Mouse (Mus musculus): ENCODE data around the gene Cpt1b. TPM values are rescaled to one million over a fixed set of nuclear protein-coding genes. Genes with fewer than 3 reads are reported as not detected.

The Cpt1b gene
- total and polyA plus RNA-seq, 3 experiments: 0.92 to 2.0 TPM; not detected in 1

DNA sequence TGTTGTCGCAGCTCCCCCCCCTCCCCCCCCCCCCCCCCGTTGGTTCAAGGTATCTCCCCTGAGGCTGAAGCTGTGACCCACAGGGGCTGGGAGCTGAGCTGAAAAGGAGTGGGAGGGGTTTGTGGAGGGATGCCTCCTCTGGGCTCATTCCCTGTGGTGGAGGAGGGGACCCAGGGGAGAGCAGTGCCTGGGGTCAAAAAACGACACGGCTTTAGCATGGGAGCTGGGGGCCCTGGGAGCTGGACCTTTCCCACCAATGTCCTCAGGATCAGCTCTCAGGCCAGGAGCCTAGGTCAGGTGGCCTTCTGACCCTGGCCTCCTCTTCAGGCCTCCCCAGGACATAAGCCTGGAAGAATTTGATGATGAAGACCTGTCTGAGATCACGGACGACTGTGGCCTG lies 29.2 kb upstream of the Cpt1b start:
- H3K36me3 ChIP-seq (ENCODE audit: control insufficient read depth in 1 of 2, insufficient read depth in 2 of 2, low read length in 2 of 2): no peaks in the 10 kb centered on the region
- H3K27ac ChIP-seq (ENCODE audit: control insufficient read depth, low read depth, low read length): no peak overlapping the region
- no peak for DNase-seq (ENCODE audit: low read depth, low spot score)
- no peak overlapping the region for H3K9ac ChIP-seq (ENCODE audit: control insufficient read depth, low read depth, low read length, poor library complexity, severe bottlenecking)
- H3K79me2 ChIP-seq (ENCODE audit: control insufficient read depth, insufficient read depth, low read length, poor library complexity): no peaks in the 10 kb centered on the region
- H3K9me3 ChIP-seq (replicated peaks; ENCODE audit: insufficient read depth, low read length): no peaks in the 10 kb centered on the region
- peaks cover 2% of the 10 kb centered on the region in 2 experiments; a peak in 2 of 4 replicates for H3K27me3 ChIP-seq (ENCODE audit: control insufficient read depth in 1 of 2, insufficient read depth in 2 of 2, low read length in 2 of 2)
- H3K4me3 ChIP-seq (ENCODE audit: control insufficient read depth in 1 of 2, insufficient read depth in 1 of 2, low read depth in 2 of 2, low read length in 2 of 2): no peak overlapping the region
- no peak for TF ChIP-seq EP300 (IDR thresholded peaks at IDR 0.05; ENCODE audit: low read depth in 1 of 2, low read length in 2 of 2)
- TF ChIP-seq NRF1 (IDR thresholded peaks at IDR 0.05; ENCODE audit: insufficient read depth, low read depth, low read length, poor library complexity, severe bottlenecking): no peak
- no peak for TF ChIP-seq POLR2AphosphoS5 (IDR thresholded peaks at IDR 0.05; ENCODE audit: borderline replicate concordance, low read depth, low read length)
- no peak for TF ChIP-seq RAD21 (IDR thresholded peaks at IDR 0.05; ENCODE audit: low read depth, low read length)
- TF ChIP-seq TBP (IDR thresholded peaks at IDR 0.05; ENCODE audit: low read depth, low read length): no peak
- TF ChIP-seq BHLHE40 (IDR thresholded peaks at IDR 0.05; ENCODE audit: borderline replicate concordance, low read depth, low read length): no peak
- TF ChIP-seq RCOR1 (IDR thresholded peaks at IDR 0.05; ENCODE audit: low read depth, low read length): no peak
- no peak for TF ChIP-seq ZKSCAN1 (IDR thresholded peaks at IDR 0.05; ENCODE audit: low read depth, low read length)
- TF ChIP-seq ETS1 (IDR thresholded peaks at IDR 0.05; ENCODE audit: low read depth, low read length): no peak
- TF ChIP-seq MEF2A (IDR thresholded peaks at IDR 0.05; ENCODE audit: extremely low read depth, insufficient replicate concordance, low read depth, low read length, poor library complexity, severe bottlenecking): no peak
- no peak for TF ChIP-seq ZC3H11A (IDR thresholded peaks at IDR 0.05; ENCODE audit: low read depth, low read length)
- no peak for TF ChIP-seq ZMIZ1 (IDR thresholded peaks at IDR 0.05; ENCODE audit: low read depth, low read length)
- TF ChIP-seq SMC3 (IDR thresholded peaks at IDR 0.05; ENCODE audit: low read depth, low read length): no peak
- no peak for TF ChIP-seq CTCF (IDR thresholded peaks at IDR 0.05 in 2 of 3, conservative IDR thresholded peaks at IDR 0.05 in 1 of 3; ENCODE audit: control insufficient read depth in 1 of 3, insufficient read depth in 1 of 3, low read depth in 2 of 3, low read length in 3 of 3, poor library complexity in 1 of 3, severe bottlenecking in 1 of 3)
- TF ChIP-seq NELFE (IDR thresholded peaks at IDR 0.05; ENCODE audit: low read depth, low read length): no peak
- no peak for TF ChIP-seq TCF12 (IDR thresholded peaks at IDR 0.05; ENCODE audit: low read depth, low read length)
- TF ChIP-seq MYC (IDR thresholded peaks at IDR 0.05; ENCODE audit: low read depth, low read length): no peak
- TF ChIP-seq MAFK (IDR thresholded peaks at IDR 0.05; ENCODE audit: borderline replicate concordance, low read depth, low read length): no peak
- TF ChIP-seq JUND (IDR thresholded peaks at IDR 0.05; ENCODE audit: low read depth, low read length): no peak
- H3K4me1 ChIP-seq (ENCODE audit: control insufficient read depth in 1 of 2, insufficient read depth in 2 of 2, low read length in 2 of 2): no peaks in the 10 kb centered on the region

GRCm38 (mm10) chr15:89453865-89454478 lies 28.3 kb upstream of the Cpt1b start, which contains the start of gene Mapk8ip2:
TSS of gene Mapk8ip2 (plus strand) at chr15:89453913.
- no peak within 1 kb of the TSS for H3K27ac ChIP-seq (ENCODE audit: control insufficient read depth, low read depth, low read length)
- H3K27me3 ChIP-seq (ENCODE audit: control insufficient read depth in 1 of 2, insufficient read depth in 2 of 2, low read length in 2 of 2): peaks cover 2 to 3% of the 10 kb centered on the region in 2 experiments; a peak in 3 of 4 replicates
- DNase-seq (ENCODE audit: low read depth, low spot score): no peak
- no peaks in the 10 kb centered on the region for H3K4me1 ChIP-seq (ENCODE audit: control insufficient read depth in 1 of 2, insufficient read depth in 2 of 2, low read length in 2 of 2)
- no peaks in the 10 kb centered on the region for H3K36me3 ChIP-seq (ENCODE audit: control insufficient read depth in 1 of 2, insufficient read depth in 2 of 2, low read length in 2 of 2)
- H3K4me3 ChIP-seq (ENCODE audit: control insufficient read depth in 1 of 2, insufficient read depth in 1 of 2, low read depth in 2 of 2, low read length in 2 of 2): no peak within 1 kb of the TSS
- H3K79me2 ChIP-seq (ENCODE audit: control insufficient read depth, insufficient read depth, low read length, poor library complexity): no peaks in the 10 kb centered on the region
- TF ChIP-seq ZKSCAN1 (IDR thresholded peaks at IDR 0.05; ENCODE audit: low read depth, low read length): no peak
- TF ChIP-seq ZMIZ1 (IDR thresholded peaks at IDR 0.05; ENCODE audit: low read depth, low read length): no peak
- TF ChIP-seq SIN3A (IDR thresholded peaks at IDR 0.05; ENCODE audit: low read length): no peak
- TF ChIP-seq SMC3 (IDR thresholded peaks at IDR 0.05; ENCODE audit: low read depth, low read length): no peak
- TF ChIP-seq CTCF (IDR thresholded peaks at IDR 0.05 in 2 of 3, conservative IDR thresholded peaks at IDR 0.05 in 1 of 3; ENCODE audit: control insufficient read depth in 1 of 3, insufficient read depth in 1 of 3, low read depth in 2 of 3, low read length in 3 of 3, poor library complexity in 1 of 3, severe bottlenecking in 1 of 3): no peak
- no peak for TF ChIP-seq BHLHE40 (IDR thresholded peaks at IDR 0.05; ENCODE audit: borderline replicate concordance, low read depth, low read length)
- no peak for TF ChIP-seq KAT2A (conservative IDR thresholded peaks at IDR 0.05; ENCODE audit: low read depth, low read length)
- TF ChIP-seq EP300 (IDR thresholded peaks at IDR 0.05; ENCODE audit: low read depth in 1 of 2, low read length in 2 of 2): no peak
- TF ChIP-seq RCOR1 (IDR thresholded peaks at IDR 0.05; ENCODE audit: low read depth, low read length): no peak
- no peak for TF ChIP-seq MXI1 (IDR thresholded peaks at IDR 0.05; ENCODE audit: low read depth, low read length)
- TF ChIP-seq JUND (IDR thresholded peaks at IDR 0.05; ENCODE audit: low read depth, low read length): no peak
- no peak for TF ChIP-seq GABPA (IDR thresholded peaks at IDR 0.05; ENCODE audit: low read depth, low read length)
- TF ChIP-seq MYB (IDR thresholded peaks at IDR 0.05; ENCODE audit: low read depth, low read length): no peak
- no peak for TF ChIP-seq NRF1 (IDR thresholded peaks at IDR 0.05; ENCODE audit: insufficient read depth, low read depth, low read length, poor library complexity, severe bottlenecking)
- no peak for TF ChIP-seq MEF2A (IDR thresholded peaks at IDR 0.05; ENCODE audit: extremely low read depth, insufficient replicate concordance, low read depth, low read length, poor library complexity, severe bottlenecking)
- no peak for TF ChIP-seq MAX (IDR thresholded peaks at IDR 0.05; ENCODE audit: low read length)
- no peak for TF ChIP-seq MAZ (IDR thresholded peaks at IDR 0.05; ENCODE audit: low read depth, low read length)
- no peak within 1 kb of the TSS for H3K9ac ChIP-seq (ENCODE audit: control insufficient read depth, low read depth, low read length, poor library complexity, severe bottlenecking)
- H3K9me3 ChIP-seq (replicated peaks; ENCODE audit: insufficient read depth, low read length): no peaks in the 10 kb centered on the region
